Mouse (Mus musculus) hindbrain, postnatal 0 days (tissue): Measurements from ENCODE around the gene Alkbh8. TPM values are rescaled to one million over a fixed set of nuclear protein-coding genes. Genes with fewer than 3 reads are reported as not detected.
A peak's percentile ranks its signal among the peaks of the same experiment; 100 is the strongest.
"Not testable (repeated sequence)": the region's sequence is repeated elsewhere in the genome, so short reads cannot be mapped to it uniquely, and the experiment has no call there.

Experiments
- ATAC-seq: fragments of 200-750 bp; cut with Nextera tagmentation; 2 replicates; pipeline ENCODE4 v1.8.0; 2017; ENCODE audit warnings: mild to moderate bottlenecking, moderate TSS enrichment, moderate library complexity
- DNase-seq: peaks from one replicate; pipeline ENCODE4 v3.0.0-alpha.2; 2015; ENCODE audit warnings: low spot score
- H3K27ac ChIP-seq: fragments of 300-500 bp; sonication (generic); 2 replicates; pipeline ENCODE4 v1.5.1; 2014; ENCODE audit warnings: mild to moderate bottlenecking
- H3K27me3 ChIP-seq: fragments of 300-500 bp; sonication (generic); 2 replicates; pipeline ENCODE4 v1.6.1; 2014; ENCODE audit warnings: low read length, mixed read lengths; ENCODE audit not compliant: insufficient read depth
- H3K36me3 ChIP-seq: fragments of 300-500 bp; sonication (generic); 2 replicates; pipeline ENCODE4 v1.6.1; 2014; ENCODE audit warnings: low read length, mixed read lengths; ENCODE audit not compliant: insufficient read depth
- H3K4me1 ChIP-seq: fragments of 300-500 bp; sonication (generic); 2 replicates; pipeline ENCODE4 v1.6.1; 2014; ENCODE audit warnings: antibody characterized with exemption, low read length, mixed read lengths; ENCODE audit not compliant: insufficient read depth
- H3K4me2 ChIP-seq: fragments of 300-500 bp; sonication (generic); 2 replicates; pipeline ENCODE4 v1.6.1; 2014; ENCODE audit warnings: low read depth, mild to moderate bottlenecking, low read length, moderate library complexity, mixed read lengths
- H3K4me3 ChIP-seq: fragments of 300-500 bp; sonication (generic); 2 replicates; pipeline ENCODE4 v1.5.1; 2014; ENCODE audit warnings: low read length
- H3K9ac ChIP-seq: fragments of 300-500 bp; sonication (generic); replicated peaks from 2 replicates; pipeline ENCODE4 v1.6.1; 2014; ENCODE audit warnings: mild to moderate bottlenecking, low read length, moderate library complexity, mixed read lengths
- H3K9me3 ChIP-seq: fragments of 300-500 bp; sonication (generic); 2 replicates; pipeline ENCODE4 v1.6.1; 2016; ENCODE audit warnings: low read length, mixed read lengths
- CTCF ChIP-seq: IDR thresholded peaks from 2 replicates; pipeline ENCODE4 v1.5.1; 2016; ENCODE audit warnings: antibody characterized with exemption, control low read depth, low read depth
- WGBS: fragments of 180-500 bp; shearing (Covaris S2); extraction: QIAGEN DNeasy Blood & Tissue Kit; methylation state at CpG from one replicate; pipeline ENCODE4 v1.1.7; 2014; 5-methylcytosine and 5-hydroxymethylcytosine counted together
- polyA plus RNA-seq: library from polyadenylated mRNA; unstranded; fragments of >200 nt; fragmentation: Nextera tagmentation; extraction: Ambion mirVana; gene quantifications from 2 replicates; pipeline ENCODE4 v1.2.1, GENCODE M21; 2015
- total RNA-seq: library from RNA; depleted of rRNA; stranded (reverse); fragments of >200 nt; gene quantifications from 2 replicates; pipeline ENCODE4 v1.2.3, GENCODE M21; 2014; rRNA removed

Alkbh8 gene
- total RNA-seq (14.4 and 18.4 TPM in 2 replicates), polyA plus RNA-seq (41.1 and 44.9 TPM in 2 replicates)

GRCm38 (mm10) chr9:3334962-3335767, at the start of gene Alkbh8:
TSS of gene Alkbh8 (plus strand) at chr9:3335140.
- Histone ChIP-seq H3K9ac (peak within 1 kb of the TSS; percentile 78), H3K4me2 (peak within 1 kb of the TSS; percentile 72), H3K27me3 (no peaks in the 10 kb centered on the region), H3K9me3 (no peaks in the 10 kb centered on the region), H3K4me3 (peak within 1 kb of the TSS; percentile 79), H3K27ac (peak within 1 kb of the TSS; percentile 84), H3K36me3 (no peaks in the 10 kb centered on the region), H3K4me1 (no peaks in the 10 kb centered on the region)
- ATAC-seq = peak; percentile 98
- WGBS = under 1% methylated on average over 20 of the region's 20 CpGs
- peak; percentile 58 for TF ChIP-seq CTCF
- peak; percentile 95 for DNase-seq

GRCm38 (mm10) chr9:3309292-3309836, 25.6 kb upstream of the Alkbh8 start:
- DNase-seq = no peak
- Histone ChIP-seq H3K4me1 (no peaks in the 10 kb centered on the region), H3K4me2 (no peak overlapping the region), H3K36me3 (no peaks in the 10 kb centered on the region), H3K4me3 (no peak overlapping the region), H3K27me3 (no peaks in the 10 kb centered on the region), H3K9me3 (peaks cover 6% of the 10 kb centered on the region; the same call in 1 of the 2 replicates), H3K9ac (no peak overlapping the region), H3K27ac (no peak overlapping the region)
- 0 out of 2 replicates have a peak, but pooled peaks have one; percentile 29 for ATAC-seq
- no peak for TF ChIP-seq CTCF

- no peak for ATAC-seq
- peaks cover 6% of the 10 kb centered on the region; the same call in 1 of the 2 replicates for H3K9me3 ChIP-seq
- 80% methylated on average over 2 of the region's 2 CpGs for WGBS
- no peaks in the 10 kb centered on the region for H3K27me3 ChIP-seq
- TF ChIP-seq CTCF = no peak
- H3K4me2 ChIP-seq = no peak overlapping the region
- H3K27ac ChIP-seq = no peak overlapping the region
- no peaks in the 10 kb centered on the region for H3K4me1 ChIP-seq
- no peak overlapping the region for H3K9ac ChIP-seq
- no peaks in the 10 kb centered on the region for H3K36me3 ChIP-seq
- DNase-seq = no peak
- no peak overlapping the region for H3K4me3 ChIP-seq
These were observed 24.9 kb upstream of the Alkbh8 start for GRCm38 (mm10) chr9:3310016-3310415.

GRCm38 (mm10) chr9:3327342-3328053, 7.4 kb upstream of the Alkbh8 start:
- ATAC-seq, H3K9me3 ChIP-seq, H3K9ac ChIP-seq, H3K4me1 ChIP-seq, H3K36me3 ChIP-seq, H3K27me3 ChIP-seq, H3K4me2 ChIP-seq, H3K4me3 ChIP-seq, H3K27ac ChIP-seq, DNase-seq: not testable (repeated sequence)
- 64% methylated on average over 9 of the region's 9 CpGs for WGBS

GRCm38 (mm10) chr9:3328054-3328595, 6.8 kb upstream of the Alkbh8 start:
- 71% methylated on average over 3 of the region's 3 CpGs for WGBS
- ATAC-seq (no peak), DNase-seq (no peak)
- H3K27ac ChIP-seq = no peak overlapping the region
- H3K36me3 ChIP-seq = no peaks in the 10 kb centered on the region
- no peak overlapping the region for H3K4me2 ChIP-seq
- no peaks in the 10 kb centered on the region for H3K9me3 ChIP-seq
- H3K4me1 ChIP-seq = no peaks in the 10 kb centered on the region
- H3K27me3 ChIP-seq = no peaks in the 10 kb centered on the region
- H3K9ac ChIP-seq = no peak overlapping the region
- TF ChIP-seq CTCF = no peak
- H3K4me3 ChIP-seq = no peak overlapping the region

GRCm38 (mm10) chr9:3330319-3330718, 4.6 kb upstream of the Alkbh8 start:
- no peak for ATAC-seq
- H3K36me3 ChIP-seq = no peaks in the 10 kb centered on the region
- no peak overlapping the region for H3K9ac ChIP-seq
- H3K27me3 ChIP-seq = no peaks in the 10 kb centered on the region
- DNase-seq = no peak
- H3K4me1 ChIP-seq = no peaks in the 10 kb centered on the region
- TF ChIP-seq CTCF = no peak
- H3K9me3 ChIP-seq = no peaks in the 10 kb centered on the region
- H3K27ac ChIP-seq = no peak overlapping the region
- no peak overlapping the region for H3K4me3 ChIP-seq
- H3K4me2 ChIP-seq = no peak overlapping the region
